Mouse (Mus musculus): ENCODE measurements around the gene Twf2. TPM values are rescaled to one million over a fixed set of nuclear protein-coding genes. Genes with fewer than 3 reads are reported as not detected.

The Twf2 gene
- polyA plus RNA-seq, 1 experiment = 21.2 TPM

DNA sequence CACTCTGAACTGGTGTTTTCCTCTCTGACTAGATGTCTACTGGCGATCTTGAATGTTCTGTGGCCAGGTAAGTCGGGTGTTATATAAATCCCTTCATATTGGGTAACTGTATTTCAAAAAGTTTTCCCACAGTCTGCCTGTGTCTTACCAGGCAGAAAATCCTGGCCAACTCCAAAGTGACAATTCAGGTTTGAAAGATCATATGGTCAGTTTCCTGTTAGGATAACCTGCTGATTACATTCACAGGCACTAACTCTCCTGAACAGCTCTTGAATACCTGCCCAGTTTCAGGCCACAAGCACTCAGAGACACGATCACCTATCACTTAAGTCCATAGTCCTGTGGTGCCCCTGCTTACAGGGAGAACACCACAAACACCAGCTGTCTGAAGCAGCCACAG is 59.2 kb downstream of the Twf2 start:
- H3K4me3 ChIP-seq (ENCODE audit: low read depth, low read length) = no peak overlapping the region
- TF ChIP-seq POLR2A (IDR thresholded peaks at IDR 0.05; ENCODE audit: low read depth, low read length) (no peak), CTCF (IDR thresholded peaks at IDR 0.05; ENCODE audit: extremely low read depth, insufficient read length, insufficient replicate concordance, low read depth, low read length) (no peak)
- peaks cover 41% of the 10 kb centered on the region; the same call in 1 of the 2 replicates for H3K4me1 ChIP-seq (ENCODE audit: control insufficient read depth, insufficient read depth, insufficient read length, low read length)
- no peak overlapping the region for H3K27ac ChIP-seq (ENCODE audit: insufficient read depth, low read depth, low read length)
- 52% methylated on average over 3 of the region's 3 CpGs for WGBS
- H3K27me3 ChIP-seq (ENCODE audit: control insufficient read depth, insufficient read depth, low read length) = no peaks in the 10 kb centered on the region
- no peaks in the 10 kb centered on the region for H3K36me3 ChIP-seq (ENCODE audit: control insufficient read depth, insufficient read depth, low read length)

DNA sequence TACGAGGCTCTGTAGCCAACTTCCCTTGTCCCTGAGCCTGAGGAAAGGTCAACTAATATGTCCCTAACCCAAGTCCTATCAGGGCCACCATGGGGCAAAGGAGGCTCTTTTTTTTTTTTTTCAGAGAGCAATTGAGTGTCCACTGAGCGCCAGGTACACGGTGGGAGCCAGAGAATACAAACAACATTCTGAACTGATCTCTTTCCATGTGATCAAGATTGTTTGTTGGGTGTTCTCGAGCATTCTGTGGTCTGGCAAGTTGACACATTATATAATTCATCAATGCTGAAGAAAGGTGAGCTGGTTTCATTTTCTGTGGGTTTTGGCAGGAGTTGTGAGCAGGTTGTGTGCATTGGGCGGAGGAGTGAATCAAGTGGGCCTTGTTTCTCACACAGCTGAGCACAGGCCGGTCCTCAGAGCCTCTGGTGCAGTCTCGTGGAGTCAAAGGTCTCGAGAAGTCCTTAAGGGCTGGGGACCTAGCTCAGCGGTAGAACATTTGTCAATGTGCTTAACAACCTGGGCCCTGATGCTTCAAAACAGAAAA is 60.5 kb downstream of the Twf2 start:
- Histone ChIP-seq H3K27ac (ENCODE audit: insufficient read depth, low read depth, low read length) (no peak overlapping the region), H3K4me3 (ENCODE audit: low read depth, low read length) (no peak overlapping the region), H3K4me1 (ENCODE audit: control insufficient read depth, insufficient read depth, insufficient read length, low read length) (peaks cover 50% of the 10 kb centered on the region; the same call in 1 of the 2 replicates), H3K36me3 (ENCODE audit: control insufficient read depth, insufficient read depth, low read length) (no peaks in the 10 kb centered on the region), H3K27me3 (ENCODE audit: control insufficient read depth, insufficient read depth, low read length) (no peaks in the 10 kb centered on the region)
- no peak for TF ChIP-seq POLR2A (IDR thresholded peaks at IDR 0.05; ENCODE audit: low read depth, low read length)
- no peak for TF ChIP-seq CTCF (IDR thresholded peaks at IDR 0.05; ENCODE audit: extremely low read depth, insufficient read length, insufficient replicate concordance, low read depth, low read length)
- WGBS = 26% methylated on average over 9 of the region's 9 CpGs

Other genes with a start within 250 kb of the Twf2 start
- 0.56 and 1.0 TPM in 2 replicates for gene Col6a5, start 242.5 kb upstream of the Twf2 start, polyA plus RNA-seq (2012; rRNA removed)
- 8.5 and 25.0 TPM in 2 replicates for gene Col6a4, start 106.3 kb upstream of the Twf2 start, polyA plus RNA-seq (2012; rRNA removed)
- gene Glyctk, start 45.0 kb upstream of the Twf2 start, polyA plus RNA-seq (2012; rRNA removed) = 11.7 and 20.9 TPM in 2 replicates
- 16.9 and 33.1 TPM in 2 replicates for gene Wdr82, start 32.2 kb upstream of the Twf2 start, polyA plus RNA-seq (2012; rRNA removed)
- 10.7 and 14.9 TPM in 2 replicates for gene Ppm1m, start 3.4 kb upstream of the Twf2 start, polyA plus RNA-seq (2012; rRNA removed)
- 3.3 and 3.8 TPM in 2 replicates for gene Tlr9, start 19.5 kb downstream of the Twf2 start, polyA plus RNA-seq (2012; rRNA removed)
- 117 and 156 TPM in 2 replicates for gene Alas1, start 45.5 kb downstream of the Twf2 start, polyA plus RNA-seq (2012; rRNA removed)
- 6.5 and 14.9 TPM in 2 replicates for gene Poc1a, start 78.0 kb downstream of the Twf2 start, polyA plus RNA-seq (2012; rRNA removed)
- gene Dusp7, start 165.5 kb downstream of the Twf2 start, polyA plus RNA-seq (2012; rRNA removed) = 15.9 and 20.0 TPM in 2 replicates
- gene Rpl29, start 226.3 kb downstream of the Twf2 start, polyA plus RNA-seq (2012; rRNA removed) = 259 and 390 TPM in 2 replicates
- 45.3 and 120 TPM in 2 replicates for gene Acy1, start 235.2 kb downstream of the Twf2 start, polyA plus RNA-seq (2012; rRNA removed)
- gene Abhd14b, start 244.4 kb downstream of the Twf2 start, polyA plus RNA-seq (2012; rRNA removed) = 40.3 and 53.1 TPM in 2 replicates
- 17.2 and 28.9 TPM in 2 replicates for gene Abhd14a, start 244.6 kb downstream of the Twf2 start, polyA plus RNA-seq (2012; rRNA removed)

All from small intestine, adult 2 months (tissue).